Mouse (Mus musculus) heart, embryonic 14.5 days (tissue): ENCODE measurements around the gene Mcu. TPM values are rescaled to one million over a fixed set of nuclear protein-coding genes. Genes with fewer than 3 reads are reported as not detected.

Source experiments
- ATAC-seq: fragments of 200-750 bp; cut with Nextera tagmentation; 2 replicates; pipeline ENCODE4 v1.8.0; 2017; ENCODE audit warnings: low read depth, moderate TSS enrichment; ENCODE audit not compliant: insufficient number of reproducible peaks, insufficient read depth, low FRiP score
- H3K27ac ChIP-seq, 2 experiments: fragments of 200-500 bp in 1 of 2; fragments of 300-500 bp in 1 of 2; sonication (generic) in 1 of 2; replicated peaks in 1 of 2; 2 replicates each; pipeline ENCODE4 v1.5.1; 2012 to 2014; ENCODE audit warnings: low read depth in 2 of 2, low read length in 2 of 2, control low read depth in 1 of 2, mild to moderate bottlenecking in 1 of 2, mixed read lengths in 1 of 2; ENCODE audit not compliant: control insufficient read depth in 1 of 2, insufficient read depth in 1 of 2
- H3K27me3 ChIP-seq: fragments of 300-500 bp; sonication (generic); 2 replicates; pipeline ENCODE4 v1.6.1; 2014; ENCODE audit warnings: mild to moderate bottlenecking, low read length, control low read depth; ENCODE audit not compliant: control insufficient read depth, insufficient read depth
- H3K36me3 ChIP-seq: fragments of 300-500 bp; sonication (generic); 2 replicates; pipeline ENCODE4 v1.6.1; 2014; ENCODE audit warnings: mild to moderate bottlenecking, control low read depth, low read length, mixed read lengths; ENCODE audit not compliant: control insufficient read depth, insufficient read depth
- H3K4me1 ChIP-seq, 2 experiments: fragments of 200-500 bp in 1 of 2; fragments of 300-500 bp in 1 of 2; sonication (generic) in 1 of 2; 2 replicates each; pipeline ENCODE4 v1.6.1; 2012 to 2014; ENCODE audit warnings: low read length in 2 of 2, control low read depth in 1 of 2, mixed read lengths in 1 of 2; ENCODE audit not compliant: control insufficient read depth in 2 of 2, insufficient read depth in 2 of 2
- H3K4me2 ChIP-seq: fragments of 300-500 bp; sonication (generic); 2 replicates; pipeline ENCODE4 v1.6.1; 2014; ENCODE audit warnings: mild to moderate bottlenecking, low read length
- H3K4me3 ChIP-seq, 2 experiments: fragments of 200-500 bp in 1 of 2; fragments of 300-500 bp in 1 of 2; sonication (generic) in 1 of 2; 2 replicates each; pipeline ENCODE4 v1.5.1; 2012 to 2014; ENCODE audit warnings: low read length in 2 of 2, mild to moderate bottlenecking in 2 of 2, control low read depth in 1 of 2, low read depth in 1 of 2, moderate library complexity in 1 of 2; ENCODE audit not compliant: control insufficient read depth in 1 of 2, insufficient read depth in 1 of 2
- H3K9ac ChIP-seq: fragments of 300-500 bp; sonication (generic); 2 replicates; pipeline ENCODE4 v1.6.1; 2014; ENCODE audit warnings: mild to moderate bottlenecking, low read length
- H3K9me3 ChIP-seq: fragments of 300-500 bp; sonication (generic); 2 replicates; pipeline ENCODE4 v1.6.1; 2016; ENCODE audit warnings: low read length, control low read depth; ENCODE audit not compliant: control insufficient read depth
- WGBS: fragments of 180-500 bp; shearing (Covaris S2); extraction: QIAGEN DNeasy Blood & Tissue Kit; methylation state at CpG from one replicate; pipeline ENCODE4 v1.1.7; 2014; 5-methylcytosine and 5-hydroxymethylcytosine counted together
- polyA plus RNA-seq: library from polyadenylated mRNA; unstranded; fragments of >200 nt; fragmentation: Nextera tagmentation; extraction: Ambion mirVana; gene quantifications from 2 replicates; pipeline ENCODE4 v1.2.1, GENCODE M21; 2014

The Mcu gene
- polyA plus RNA-seq, 1 experiment from 2014 or later, result 28.8 TPM

DNA sequence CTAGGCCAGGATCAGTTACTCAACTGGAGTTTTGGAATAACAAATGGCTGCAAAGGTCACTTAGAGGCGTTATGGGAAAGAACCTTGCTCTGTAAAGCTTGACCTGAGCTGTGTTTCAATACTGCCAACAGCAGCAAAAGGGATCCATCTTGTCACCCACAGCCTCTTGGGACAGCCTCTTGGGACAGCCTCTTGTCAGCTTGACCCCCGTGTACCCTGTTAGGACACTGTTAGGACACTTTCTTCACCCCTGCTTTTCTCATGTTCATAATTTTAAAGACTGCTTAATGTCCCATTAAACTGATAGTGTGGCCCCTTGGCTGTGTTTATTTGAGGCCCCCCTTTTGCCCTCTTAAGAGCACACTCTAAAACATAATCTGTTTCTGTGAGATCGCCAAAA, 192.0 kb downstream of the Mcu start:
- H3K4me3 ChIP-seq, result no peak overlapping the region
- no peaks in the 10 kb centered on the region for H3K27me3 ChIP-seq
- WGBS, result 73% methylated on average over 3 of the region's 3 CpGs
- H3K9me3 ChIP-seq, result no peaks in the 10 kb centered on the region
- peaks cover 6 to 7% of the 10 kb centered on the region in 2 experiments; a peak in 3 of 4 replicates for H3K4me1 ChIP-seq
- ATAC-seq, result no peak
- H3K27ac ChIP-seq, result no peak overlapping the region
- no peak overlapping the region for H3K9ac ChIP-seq
- H3K36me3 ChIP-seq, result no peaks in the 10 kb centered on the region
- H3K4me2 ChIP-seq, result no peak overlapping the region

DNA sequence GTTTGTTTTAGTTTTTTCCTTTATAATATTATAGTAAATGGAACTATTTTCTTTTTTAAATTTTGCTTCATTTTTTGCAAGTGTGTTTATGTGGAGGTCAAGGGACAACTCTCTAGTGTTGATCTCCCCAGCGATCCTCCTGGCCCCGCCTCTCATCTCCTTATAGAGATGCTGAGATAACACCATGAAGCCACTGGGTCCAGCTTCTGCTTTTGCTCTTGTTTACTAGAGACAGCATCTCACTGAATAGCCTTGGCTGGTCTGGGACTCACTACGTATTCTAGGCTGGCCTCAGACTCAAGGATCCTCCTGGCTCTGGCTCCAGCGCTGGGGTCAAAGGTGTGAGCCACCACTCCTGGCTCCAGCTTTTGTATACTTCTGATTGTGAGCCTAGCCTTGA, 197.0 kb downstream of the Mcu start:
- Histone ChIP-seq H3K9ac (no peak overlapping the region), H3K9me3 (no peaks in the 10 kb centered on the region), H3K4me3 (no peak overlapping the region), H3K4me1 (peaks cover 0 to 4% of the 10 kb centered on the region in 2 experiments; a peak in 2 of 4 replicates), H3K27me3 (no peaks in the 10 kb centered on the region), H3K27ac (no peak overlapping the region), H3K36me3 (no peaks in the 10 kb centered on the region), H3K4me2 (no peak overlapping the region)
- WGBS, result 87% methylated on average over 4 of the region's 4 CpGs
- no peak for ATAC-seq

DNA sequence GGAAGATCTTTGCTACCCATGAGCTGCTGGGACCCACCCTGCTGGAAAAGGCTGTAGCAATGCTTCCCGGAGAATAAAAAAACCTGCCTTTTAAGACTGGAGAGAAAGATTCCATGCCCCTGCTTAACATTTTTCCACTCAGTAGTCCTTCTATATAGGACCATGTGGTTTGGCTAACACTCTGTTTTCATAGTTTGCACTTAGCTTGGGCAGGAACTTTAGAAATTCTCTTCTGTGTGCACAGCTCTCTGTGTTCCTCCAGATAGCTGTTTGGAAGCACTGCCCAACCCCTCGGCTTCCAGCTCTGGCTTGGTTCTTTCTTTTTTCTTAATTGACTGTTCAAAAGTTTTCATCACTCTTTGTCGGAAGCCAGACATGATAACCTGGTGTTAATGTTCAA, 199.9 kb downstream of the Mcu start:
- Histone ChIP-seq H3K27ac (no peak overlapping the region), H3K9me3 (no peaks in the 10 kb centered on the region), H3K9ac (no peak overlapping the region), H3K36me3 (no peaks in the 10 kb centered on the region), H3K4me1 (peaks cover 0 to 4% of the 10 kb centered on the region in 2 experiments; a peak in 2 of 4 replicates), H3K4me3 (no peak overlapping the region), H3K4me2 (no peak overlapping the region), H3K27me3 (no peaks in the 10 kb centered on the region)
- 52% methylated on average over 3 of the region's 3 CpGs for WGBS
- peak; percentile 39; the same call in 1 of the 2 replicates for ATAC-seq

DNA sequence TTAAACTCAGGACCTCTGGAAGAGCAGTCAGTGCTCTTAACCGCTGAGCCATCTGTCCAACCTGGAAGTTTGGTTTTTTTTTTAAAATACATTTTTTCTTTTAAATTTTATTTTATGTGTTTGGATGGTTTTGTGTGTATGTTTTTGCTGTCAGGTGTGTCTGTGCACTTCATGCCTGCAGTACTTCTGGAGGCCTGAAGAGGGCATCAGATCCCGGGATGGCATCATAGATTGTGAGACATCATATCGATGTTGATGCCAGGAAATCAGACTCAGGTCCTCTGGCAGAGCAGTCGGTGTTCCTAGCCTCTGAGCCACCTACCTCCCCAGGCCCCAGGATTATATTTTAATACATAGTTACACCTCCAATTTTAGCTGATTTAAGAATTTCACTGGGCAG, 202.8 kb downstream of the Mcu start:
- no peak overlapping the region for H3K27ac ChIP-seq
- 90% methylated on average over 4 of the region's 4 CpGs for WGBS
- no peak overlapping the region for H3K9ac ChIP-seq
- no peak for ATAC-seq
- H3K27me3 ChIP-seq, result no peaks in the 10 kb centered on the region
- no peaks in the 10 kb centered on the region for H3K36me3 ChIP-seq
- H3K4me2 ChIP-seq, result no peak overlapping the region
- H3K4me3 ChIP-seq, result no peak overlapping the region
- H3K4me1 ChIP-seq, result peaks cover 0 to 4% of the 10 kb centered on the region in 2 experiments; a peak in 2 of 4 replicates
- H3K9me3 ChIP-seq, result no peaks in the 10 kb centered on the region

DNA sequence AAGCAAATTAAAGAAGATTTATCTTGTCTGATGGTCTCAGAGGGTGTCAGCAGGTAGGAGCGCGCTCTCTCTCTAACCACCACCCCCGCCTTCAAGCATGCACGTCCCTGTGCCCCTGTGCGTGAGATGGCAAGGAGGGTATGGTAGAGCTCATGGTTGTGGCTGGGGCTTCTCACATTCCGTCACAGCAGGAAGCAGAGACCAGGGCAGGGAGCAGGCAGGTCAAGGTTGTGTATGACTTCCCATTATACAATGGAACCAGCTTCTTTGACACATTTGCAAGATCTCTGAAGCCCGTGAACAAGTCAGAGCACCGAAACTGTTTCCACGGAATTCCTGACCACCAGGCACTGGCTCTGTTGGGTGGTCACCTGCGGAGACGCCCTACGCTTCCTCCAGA, 206.2 kb downstream of the Mcu start:
- ATAC-seq, result no peak
- Histone ChIP-seq H3K4me1 (no peaks in the 10 kb centered on the region), H3K27ac (no peak overlapping the region), H3K9me3 (no peaks in the 10 kb centered on the region), H3K36me3 (no peaks in the 10 kb centered on the region), H3K4me2 (no peak overlapping the region), H3K27me3 (no peaks in the 10 kb centered on the region), H3K4me3 (no peak overlapping the region), H3K9ac (no peak overlapping the region)
- WGBS, result 72% methylated on average over 12 of the region's 12 CpGs

DNA sequence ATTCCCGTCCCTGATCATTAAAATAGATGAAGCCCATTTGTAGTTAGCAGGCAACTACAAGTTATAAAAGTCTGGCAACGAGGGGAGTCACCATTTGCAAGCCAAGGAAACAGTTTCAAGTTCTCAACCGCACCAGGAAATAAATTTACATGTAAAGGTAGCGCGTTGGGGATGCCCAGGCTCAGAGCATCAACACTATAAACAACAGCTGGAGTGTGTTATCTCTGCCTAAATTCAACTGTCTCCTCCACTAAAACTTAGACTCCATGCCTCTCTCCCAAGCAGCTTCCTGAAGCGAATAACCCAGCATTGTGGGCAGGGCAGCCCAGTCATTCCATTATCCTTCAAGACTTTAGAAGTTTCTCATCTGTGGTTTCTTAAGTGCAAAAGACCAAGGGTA, 208.0 kb downstream of the Mcu start:
- Histone ChIP-seq H3K9me3 (no peaks in the 10 kb centered on the region), H3K36me3 (no peaks in the 10 kb centered on the region), H3K27me3 (no peaks in the 10 kb centered on the region), H3K27ac (no peak overlapping the region), H3K4me2 (no peak overlapping the region), H3K4me1 (peaks cover 6% of the 10 kb centered on the region in 2 experiments), H3K4me3 (no peak overlapping the region), H3K9ac (no peak overlapping the region)
- WGBS, result 71% methylated on average over 6 of the region's 6 CpGs
- ATAC-seq, result no peak

DNA sequence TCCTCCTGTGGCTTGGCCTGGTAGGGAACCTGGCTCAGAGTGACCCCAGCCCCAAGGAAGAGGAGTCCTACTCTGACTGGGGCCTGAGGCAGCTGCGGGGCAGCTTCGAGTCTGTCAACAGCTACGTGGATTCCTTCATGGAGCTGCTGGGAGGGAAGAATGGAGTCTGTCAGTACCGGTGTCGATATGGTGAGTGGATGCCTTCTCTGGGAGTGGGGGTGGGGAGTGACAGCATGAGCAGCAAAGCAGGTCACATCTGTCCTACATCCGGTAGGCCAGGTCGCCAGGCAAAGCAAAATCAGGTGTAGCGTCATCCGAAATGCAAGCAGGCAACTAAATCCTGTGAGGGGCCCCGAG, 212.7 kb downstream of the Mcu start:
- 26% methylated on average over 10 of the region's 10 CpGs for WGBS
- no peak for ATAC-seq
- Histone ChIP-seq H3K27ac (no peak overlapping the region), H3K9me3 (no peaks in the 10 kb centered on the region), H3K4me1 (peaks cover 14 to 15% of the 10 kb centered on the region in 2 experiments), H3K9ac (peak overlapping the region; percentile 55; the same call in 1 of the 2 replicates), H3K4me2 (peak overlapping the region; percentile 58), H3K27me3 (no peaks in the 10 kb centered on the region), H3K36me3 (no peaks in the 10 kb centered on the region), H3K4me3 (no peak overlapping the region)
